Mouse (Mus musculus) heart, embryonic 15.5 days (tissue): ENCODE measurements around the gene Tram2. TPM values are rescaled to one million over a fixed set of nuclear protein-coding genes. Genes with fewer than 3 reads are reported as not detected.

Experiments
- ATAC-seq: fragments of 200-750 bp; cut with Nextera tagmentation; replicated peaks from 2 replicates; pipeline ENCODE4 v1.8.0; 2017; ENCODE audit warnings: low read depth, moderate TSS enrichment; ENCODE audit not compliant: insufficient number of reproducible peaks, insufficient read depth, low FRiP score
- H3K27ac ChIP-seq: fragments of 300-500 bp; sonication (generic); 2 replicates; pipeline ENCODE4 v1.5.1; 2015; ENCODE audit warnings: mild to moderate bottlenecking, inconsistent platforms
- H3K27me3 ChIP-seq: fragments of 300-500 bp; sonication (generic); 2 replicates; pipeline ENCODE4 v1.6.1; 2015; ENCODE audit warnings: inconsistent platforms
- H3K36me3 ChIP-seq: fragments of 300-500 bp; sonication (generic); 2 replicates; pipeline ENCODE4 v1.6.1; 2015; ENCODE audit warnings: mild to moderate bottlenecking, inconsistent platforms
- H3K4me1 ChIP-seq: fragments of 300-500 bp; sonication (generic); replicated peaks from 2 replicates; pipeline ENCODE4 v1.6.1; 2015; ENCODE audit warnings: inconsistent platforms
- H3K4me2 ChIP-seq: fragments of 300-500 bp; sonication (generic); 2 replicates; pipeline ENCODE4 v1.6.1; 2015; ENCODE audit warnings: inconsistent platforms, mild to moderate bottlenecking, moderate library complexity
- H3K4me3 ChIP-seq: fragments of 300-500 bp; sonication (generic); 2 replicates; pipeline ENCODE4 v1.5.1; 2015; ENCODE audit warnings: mild to moderate bottlenecking, inconsistent platforms
- H3K9ac ChIP-seq: fragments of 300-500 bp; sonication (generic); 2 replicates; pipeline ENCODE4 v1.6.1; 2015; ENCODE audit warnings: mild to moderate bottlenecking, inconsistent platforms
- H3K9me3 ChIP-seq: fragments of 300-500 bp; sonication (generic); replicated peaks from 2 replicates; pipeline ENCODE4 v1.6.1; 2016; ENCODE audit warnings: inconsistent platforms
- WGBS: fragments of 180-500 bp; shearing (Covaris S2); methylation state at CpG from one replicate; pipeline ENCODE4 v1.1.7; 2015; ENCODE audit warnings: mixed read lengths; 5-methylcytosine and 5-hydroxymethylcytosine counted together
- polyA plus RNA-seq: library from polyadenylated mRNA; unstranded; fragments of >200 nt; fragmentation: Nextera tagmentation; extraction: Ambion mirVana; gene quantifications from 2 replicates; pipeline ENCODE4 v1.2.1, GENCODE M21; 2015

Tram2 gene
- polyA plus RNA-seq, 1 experiment from 2014 or later = 3.4 TPM

DNA sequence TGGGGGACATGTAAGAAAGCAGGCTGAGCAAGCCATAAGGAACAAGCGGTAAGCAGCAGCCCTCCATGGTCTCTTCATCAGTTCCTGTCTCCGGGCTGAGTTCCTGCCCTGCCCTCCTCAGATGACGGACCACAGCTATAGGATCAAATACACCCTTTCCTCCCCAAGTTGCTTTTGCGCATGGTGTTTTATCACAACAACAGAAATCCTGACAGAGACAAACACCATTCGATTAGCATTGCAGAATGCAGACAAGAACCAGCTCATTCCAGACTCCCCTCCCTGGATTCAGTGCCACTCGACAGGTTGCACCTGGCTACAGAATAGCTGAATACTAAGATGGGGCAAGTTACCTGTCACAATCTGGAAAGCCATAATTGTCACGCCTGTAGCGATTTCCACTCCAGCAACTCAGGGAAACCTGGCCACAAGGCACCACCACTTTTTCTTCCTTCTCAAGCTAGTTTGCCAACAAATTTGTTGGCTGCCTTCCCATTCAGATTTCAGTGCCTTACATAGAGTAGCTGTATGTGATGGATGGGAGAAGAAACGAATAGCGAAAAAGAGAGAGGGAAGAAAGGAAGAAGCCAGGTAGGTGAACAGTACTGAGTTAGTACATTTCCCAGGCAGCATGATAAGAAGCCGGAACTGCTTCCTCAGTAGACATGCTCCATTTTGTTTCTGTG lies 11.3 kb downstream of the Tram2 start:
- H3K4me3 ChIP-seq = no peak overlapping the region
- 0 out of 2 replicates have a peak overlapping the region, but pooled peaks have one; percentile 4 for H3K27ac ChIP-seq
- peaks cover 31% of the 10 kb centered on the region for H3K4me1 ChIP-seq
- ATAC-seq = no peak
- H3K9ac ChIP-seq = no peak overlapping the region
- 71% methylated on average over 11 of the region's 11 CpGs for WGBS
- no peaks in the 10 kb centered on the region for H3K36me3 ChIP-seq
- H3K27me3 ChIP-seq = no peaks in the 10 kb centered on the region
- no peak overlapping the region for H3K4me2 ChIP-seq
- H3K9me3 ChIP-seq = no peaks in the 10 kb centered on the region

DNA sequence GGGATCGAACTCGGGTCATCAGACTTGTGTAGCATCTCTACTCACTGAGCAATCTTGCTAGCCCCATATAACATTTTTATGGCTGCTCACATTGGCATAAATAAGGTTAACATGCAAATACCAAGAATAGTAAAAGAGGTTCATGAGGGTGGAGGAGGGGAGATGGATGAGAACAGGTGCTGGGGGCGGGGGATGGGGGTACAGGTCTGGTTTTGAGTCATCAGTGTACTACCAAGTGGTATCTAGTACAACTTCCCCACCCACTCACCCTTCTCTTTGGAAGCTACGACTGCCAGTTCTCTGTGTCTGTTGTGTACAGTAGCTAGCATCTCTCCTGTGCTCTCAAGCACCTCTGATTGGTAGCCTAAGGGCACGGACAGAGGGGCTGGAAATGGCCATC lies 14.9 kb downstream of the Tram2 start:
- no peak overlapping the region for H3K4me2 ChIP-seq
- H3K27ac ChIP-seq = no peak overlapping the region
- peaks cover 18% of the 10 kb centered on the region for H3K4me1 ChIP-seq
- H3K4me3 ChIP-seq = no peak overlapping the region
- WGBS = 82% methylated on average over 5 of the region's 5 CpGs
- H3K36me3 ChIP-seq = no peaks in the 10 kb centered on the region
- H3K9ac ChIP-seq = no peak overlapping the region
- H3K27me3 ChIP-seq = no peaks in the 10 kb centered on the region
- no peak for ATAC-seq
- no peaks in the 10 kb centered on the region for H3K9me3 ChIP-seq

DNA sequence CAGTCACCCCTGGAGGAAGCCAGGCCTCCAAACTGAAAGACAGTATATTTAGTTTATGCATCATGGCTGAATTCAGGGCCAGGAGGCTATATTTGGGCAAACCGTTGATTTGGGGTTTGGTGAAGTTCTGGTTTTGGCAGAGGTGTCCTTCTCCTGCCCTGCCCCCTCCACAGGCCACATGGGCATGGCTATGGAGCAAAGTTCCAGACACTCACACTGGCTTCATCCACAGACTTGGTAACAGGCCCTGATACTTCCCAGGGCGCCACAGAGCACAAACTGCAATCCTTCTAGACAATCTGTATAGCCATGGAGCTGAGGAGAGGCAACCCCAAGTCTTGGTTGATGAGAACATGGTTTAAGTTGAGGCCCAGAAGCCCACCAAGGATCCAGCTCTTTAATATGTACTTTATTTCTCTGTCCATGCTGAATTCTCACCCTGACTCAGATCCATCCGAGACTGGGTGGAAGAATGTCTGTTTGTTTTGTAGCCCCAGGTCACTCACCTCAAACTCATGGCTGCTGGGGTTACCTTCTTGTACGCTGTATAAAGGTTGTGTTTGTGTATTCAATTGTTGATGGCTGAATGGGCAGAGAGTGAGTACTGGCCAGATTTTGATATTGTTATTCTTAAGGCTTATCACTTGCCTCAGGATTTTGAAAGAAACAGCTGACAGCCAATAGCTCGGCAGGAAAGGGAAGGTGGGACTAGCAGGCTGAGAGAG lies 19.5 kb downstream of the Tram2 start:
- 78% methylated on average over 5 of the region's 5 CpGs for WGBS
- Histone ChIP-seq H3K27me3 (no peaks in the 10 kb centered on the region), H3K27ac (no peak overlapping the region), H3K4me1 (no peaks in the 10 kb centered on the region), H3K9ac (no peak overlapping the region), H3K9me3 (no peaks in the 10 kb centered on the region), H3K36me3 (no peaks in the 10 kb centered on the region), H3K4me3 (no peak overlapping the region), H3K4me2 (no peak overlapping the region)
- no peak for ATAC-seq

DNA sequence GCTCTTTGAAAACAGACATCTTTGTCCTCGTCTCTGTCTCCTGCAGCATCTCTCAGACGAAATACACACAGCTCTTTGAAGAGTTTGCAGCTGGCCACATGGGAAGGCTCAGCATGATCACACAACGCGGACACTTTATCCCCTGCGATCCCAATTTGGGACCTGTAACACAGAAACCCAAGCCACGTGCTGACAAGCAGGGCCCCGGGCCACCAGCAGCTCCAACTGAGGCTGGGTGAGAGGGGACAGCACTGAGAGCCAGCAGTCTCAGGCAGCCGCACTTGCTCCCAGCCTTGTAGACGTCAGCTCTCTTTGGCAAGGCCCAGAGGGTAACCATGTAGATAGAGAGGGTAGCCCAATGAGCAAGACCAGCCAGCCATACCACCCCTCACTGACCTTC lies 26.0 kb downstream of the Tram2 start:
- Histone ChIP-seq H3K27ac (no peak overlapping the region), H3K9me3 (no peaks in the 10 kb centered on the region), H3K9ac (no peak overlapping the region), H3K4me1 (peaks cover 33% of the 10 kb centered on the region), H3K36me3 (no peaks in the 10 kb centered on the region), H3K27me3 (no peaks in the 10 kb centered on the region), H3K4me3 (no peak overlapping the region), H3K4me2 (no peak overlapping the region)
- ATAC-seq = no peak
- 55% methylated on average over 9 of the region's 9 CpGs for WGBS

DNA sequence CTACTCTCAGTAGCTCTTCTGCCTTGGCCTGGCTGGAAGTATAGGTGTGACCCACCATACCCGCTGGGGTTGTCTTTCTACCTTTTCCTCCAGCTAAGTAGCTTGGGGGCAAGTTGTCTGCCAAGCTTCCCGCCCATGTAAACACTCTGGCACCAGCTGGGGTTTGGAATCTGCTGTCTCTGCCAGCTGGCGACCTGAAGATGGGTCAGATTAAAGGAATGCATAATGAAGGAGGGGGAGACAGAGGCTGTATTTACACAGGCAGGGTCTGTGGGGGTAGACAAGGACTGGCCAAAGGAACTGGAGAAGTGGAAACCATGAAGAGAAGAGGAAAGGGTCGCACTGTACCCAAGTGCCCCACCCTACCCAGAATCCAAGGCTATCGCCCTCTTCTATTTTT lies 26.4 kb downstream of the Tram2 start:
- no peaks in the 10 kb centered on the region for H3K36me3 ChIP-seq
- H3K27me3 ChIP-seq = no peaks in the 10 kb centered on the region
- WGBS = 42% methylated on average over 5 of the region's 5 CpGs
- H3K4me3 ChIP-seq = no peak overlapping the region
- H3K9ac ChIP-seq = no peak overlapping the region
- H3K9me3 ChIP-seq = no peaks in the 10 kb centered on the region
- no peak overlapping the region for H3K27ac ChIP-seq
- peaks cover 33% of the 10 kb centered on the region for H3K4me1 ChIP-seq
- no peak for ATAC-seq
- H3K4me2 ChIP-seq = peak overlapping the region; percentile 13; the same call in 1 of the 2 replicates

DNA sequence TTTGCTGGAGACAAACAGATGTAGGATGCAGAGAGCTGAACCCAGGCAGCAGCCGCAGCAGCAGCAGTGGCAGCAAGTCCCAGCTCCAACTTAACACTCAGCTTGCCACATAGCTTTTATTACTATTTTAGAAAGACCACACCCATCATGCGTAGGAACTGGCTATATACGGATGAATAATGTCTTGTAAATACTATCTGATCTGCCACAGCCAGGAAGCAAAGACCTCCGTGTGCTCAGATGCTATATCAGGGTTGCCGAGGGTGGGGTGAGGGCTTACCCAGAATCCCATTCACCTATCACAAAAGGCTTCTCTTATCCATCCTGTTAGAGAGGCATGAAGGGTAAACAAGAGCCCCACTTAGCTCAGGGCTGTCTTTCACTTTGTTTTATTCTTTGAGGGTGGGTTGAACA lies 26.9 kb downstream of the Tram2 start:
- no peaks in the 10 kb centered on the region for H3K27me3 ChIP-seq
- peaks cover 33% of the 10 kb centered on the region for H3K4me1 ChIP-seq
- H3K4me2 ChIP-seq = peak overlapping the region; percentile 13; the same call in 1 of the 2 replicates
- WGBS = 17% methylated on average over 5 of the region's 5 CpGs
- ATAC-seq = no peak
- no peak overlapping the region for H3K9ac ChIP-seq
- H3K27ac ChIP-seq = no peak overlapping the region
- no peaks in the 10 kb centered on the region for H3K36me3 ChIP-seq
- no peak overlapping the region for H3K4me3 ChIP-seq
- no peaks in the 10 kb centered on the region for H3K9me3 ChIP-seq

DNA sequence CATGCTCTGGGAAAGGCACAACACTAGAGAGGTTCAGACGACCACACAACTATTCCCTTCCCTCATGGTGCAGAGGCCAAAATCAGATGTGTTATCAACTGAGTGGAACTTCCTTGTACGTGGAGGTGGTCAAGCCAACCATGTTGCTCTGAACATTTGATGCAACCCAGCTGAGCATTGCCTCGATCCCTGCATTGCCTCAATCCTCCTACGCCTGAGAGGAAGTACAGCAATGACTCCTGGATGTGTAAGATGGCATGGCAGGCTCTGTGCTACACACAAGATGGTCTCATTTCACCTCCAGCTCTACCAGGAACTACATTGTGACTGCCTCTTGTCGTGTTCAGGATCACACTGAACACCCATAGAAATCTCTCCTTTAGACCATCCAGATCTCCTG lies 30.0 kb downstream of the Tram2 start:
- WGBS = 76% methylated on average over 5 of the region's 5 CpGs
- Histone ChIP-seq H3K27me3 (no peaks in the 10 kb centered on the region), H3K4me3 (no peak overlapping the region), H3K4me1 (peaks cover 33% of the 10 kb centered on the region), H3K36me3 (no peaks in the 10 kb centered on the region), H3K27ac (no peak overlapping the region), H3K9ac (no peak overlapping the region), H3K9me3 (no peaks in the 10 kb centered on the region), H3K4me2 (no peak overlapping the region)
- no peak for ATAC-seq

DNA sequence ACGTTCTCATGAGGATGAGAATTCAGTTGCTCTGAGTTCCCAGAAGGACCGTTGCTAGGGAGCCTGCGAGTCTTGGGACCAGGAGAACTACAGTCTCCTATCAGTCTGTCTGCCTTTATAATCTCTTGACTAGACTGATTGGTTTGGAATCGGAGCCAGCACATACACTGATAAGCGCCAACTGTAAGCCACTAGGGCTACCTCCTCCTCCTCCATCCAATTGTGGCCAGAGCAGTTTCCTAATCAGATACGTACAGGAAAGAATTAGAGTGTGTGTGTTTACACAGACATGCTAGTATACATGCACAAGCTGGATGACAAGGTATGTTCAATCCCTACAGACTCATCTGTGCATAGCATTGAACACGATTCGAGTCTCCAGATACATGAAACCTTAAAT lies 30.6 kb downstream of the Tram2 start:
- H3K9ac ChIP-seq = no peak overlapping the region
- H3K36me3 ChIP-seq = no peaks in the 10 kb centered on the region
- H3K9me3 ChIP-seq = no peaks in the 10 kb centered on the region
- ATAC-seq = no peak
- H3K4me1 ChIP-seq = peaks cover 30% of the 10 kb centered on the region
- H3K27ac ChIP-seq = no peak overlapping the region
- no peak overlapping the region for H3K4me3 ChIP-seq
- no peaks in the 10 kb centered on the region for H3K27me3 ChIP-seq
- H3K4me2 ChIP-seq = no peak overlapping the region
- 47% methylated on average over 8 of the region's 8 CpGs for WGBS

DNA sequence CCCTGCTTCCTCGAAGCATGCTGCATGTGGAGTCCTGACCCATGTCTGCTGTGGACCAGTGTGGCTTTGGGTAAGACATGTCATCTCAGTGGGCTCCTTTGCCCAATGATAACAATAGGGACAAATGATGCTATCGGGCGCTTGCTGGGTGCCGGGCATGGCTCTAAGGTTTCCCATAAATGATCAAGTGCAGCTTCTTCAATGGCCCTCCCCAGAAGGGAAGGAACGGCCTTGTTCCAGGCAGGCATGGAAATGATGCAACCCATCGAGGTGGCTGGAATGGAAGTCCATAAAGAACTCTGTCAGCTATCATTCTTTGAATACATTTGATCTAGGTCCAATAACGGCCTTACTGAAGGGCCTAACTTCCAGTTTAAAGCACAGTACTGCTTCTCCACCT lies 36.6 kb downstream of the Tram2 start:
- WGBS = 83% methylated on average over 7 of the region's 7 CpGs
- H3K36me3 ChIP-seq = no peaks in the 10 kb centered on the region
- no peak overlapping the region for H3K4me2 ChIP-seq
- H3K4me1 ChIP-seq = peaks cover 4% of the 10 kb centered on the region
- H3K27ac ChIP-seq = no peak overlapping the region
- H3K4me3 ChIP-seq = no peak overlapping the region
- no peak overlapping the region for H3K9ac ChIP-seq
- ATAC-seq = no peak
- no peaks in the 10 kb centered on the region for H3K9me3 ChIP-seq
- no peaks in the 10 kb centered on the region for H3K27me3 ChIP-seq

DNA sequence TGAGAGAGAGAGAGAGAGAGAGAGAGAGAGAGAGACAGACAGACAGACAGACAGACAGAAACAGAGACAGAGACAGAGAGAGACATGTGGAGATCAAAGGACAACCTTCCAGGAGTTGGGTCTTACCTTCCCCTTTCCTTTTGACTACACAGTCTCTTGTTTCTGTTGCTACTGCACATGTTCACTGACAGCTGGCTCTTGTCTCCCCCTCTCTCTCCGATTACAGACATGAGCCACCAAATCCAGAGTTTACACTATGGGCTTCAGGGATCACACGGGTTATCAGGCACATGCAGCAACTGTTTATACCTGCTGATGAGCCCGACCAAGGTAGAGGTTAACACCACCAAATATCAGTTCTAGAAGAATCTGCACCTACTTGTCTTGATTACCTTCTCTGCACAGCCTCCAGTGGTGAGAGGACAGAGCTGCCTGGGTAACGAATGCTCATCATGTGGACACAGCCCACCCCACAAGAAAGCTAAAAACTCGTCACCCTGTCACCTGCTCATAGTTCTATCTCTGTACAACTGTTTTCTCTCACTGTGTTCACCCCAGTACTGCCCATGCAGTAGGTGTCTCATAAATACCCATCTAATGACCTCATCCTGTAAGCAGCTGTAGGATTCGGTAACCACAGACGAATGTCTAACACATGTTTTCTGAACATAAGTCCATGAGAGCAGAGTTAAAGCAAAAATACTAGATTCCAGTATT lies 38.3 kb downstream of the Tram2 start:
- no peak overlapping the region for H3K27ac ChIP-seq
- 38% methylated on average over 7 of the region's 7 CpGs for WGBS
- H3K9ac ChIP-seq = no peak overlapping the region
- no peaks in the 10 kb centered on the region for H3K36me3 ChIP-seq
- H3K9me3 ChIP-seq = no peaks in the 10 kb centered on the region
- no peak overlapping the region for H3K4me2 ChIP-seq
- H3K27me3 ChIP-seq = no peaks in the 10 kb centered on the region
- peaks cover 4% of the 10 kb centered on the region for H3K4me1 ChIP-seq
- ATAC-seq = peak; percentile 67
- H3K4me3 ChIP-seq = no peak overlapping the region

DNA sequence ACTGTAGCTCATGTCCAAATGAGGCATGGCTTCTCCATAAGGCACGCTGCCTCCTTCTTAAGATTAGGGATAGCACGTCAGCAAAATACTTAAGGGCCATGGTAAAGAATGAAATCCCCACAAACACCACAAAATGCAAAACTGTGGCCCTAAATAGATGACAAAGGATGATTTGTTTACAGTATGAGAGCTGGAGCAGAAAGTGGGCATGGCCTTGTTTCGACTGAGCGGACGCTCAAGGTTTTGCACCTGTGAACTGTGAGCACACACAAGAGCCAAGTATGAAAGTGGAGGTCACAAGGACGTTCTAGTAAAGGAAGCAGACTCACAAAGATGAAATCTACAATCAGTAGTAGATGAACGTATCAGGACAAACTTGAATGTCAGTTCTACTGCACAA lies 38.9 kb downstream of the Tram2 start:
- Histone ChIP-seq H3K4me1 (peaks cover 4% of the 10 kb centered on the region), H3K9ac (no peak overlapping the region), H3K4me3 (no peak overlapping the region), H3K27me3 (no peaks in the 10 kb centered on the region), H3K36me3 (no peaks in the 10 kb centered on the region), H3K9me3 (no peaks in the 10 kb centered on the region), H3K4me2 (no peak overlapping the region), H3K27ac (no peak overlapping the region)
- ATAC-seq = no peak
- 86% methylated on average over 7 of the region's 7 CpGs for WGBS
